Mouse (Mus musculus) erythroblast, adult 5-6 weeks (primary cell): ENCODE measurements around the gene Supt3. TPM values are rescaled to one million over a fixed set of nuclear protein-coding genes. Genes with fewer than 3 reads are reported as not detected.

Source experiments
- ATAC-seq: replicated peaks from 2 replicates; pipeline ENCODE4 v1.8.0; 2016; ENCODE audit warnings: moderate number of reproducible peaks, mild to moderate bottlenecking, moderate TSS enrichment, inconsistent platforms; ENCODE audit not compliant: poor library complexity, low FRiP score, severe bottlenecking
- total RNA-seq, 2 experiments: library from RNA; stranded (forward) in 1 of 2; stranded (reverse) in 1 of 2; fragments of 150-400 nt in 1 of 2; fragments of 200-764, 138-1000 nt in 1 of 2; gene quantifications; 2 replicates each; pipeline versions ENCODE4 v1.2.3 to v1.2.4; 2015 to 2017; ENCODE audit warnings: low replicate concordance in 2 of 2

The Supt3 gene
- total RNA-seq, 2 experiments from 2014 or later, result 9.5 to 9.6 TPM

GRCm38 (mm10) chr17:44778141-44778540 lies 1.2 kb downstream of the Supt3 start:
- no peak for ATAC-seq

DNA sequence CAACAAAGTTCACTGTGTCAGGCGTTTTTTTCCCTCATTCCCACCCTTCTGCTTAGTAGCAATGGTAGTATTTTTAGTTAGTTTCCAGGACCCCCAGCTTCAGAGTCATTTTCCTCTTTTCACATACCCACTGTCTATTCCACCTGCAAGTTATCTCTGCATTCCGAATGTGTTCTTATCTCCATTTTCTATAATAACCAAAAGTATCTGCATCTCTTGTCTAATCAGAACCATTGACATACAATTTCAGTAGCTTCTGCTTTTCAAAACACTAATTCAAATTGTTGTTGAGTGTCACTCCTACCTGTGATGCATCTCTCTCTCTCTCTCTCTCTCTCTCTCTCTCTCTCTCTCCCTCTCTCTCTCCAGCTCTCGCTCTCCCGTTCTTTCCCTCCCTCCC lies 3.4 kb downstream of the Supt3 start:
- ATAC-seq, result no peak

GRCm38 (mm10) chr17:44782366-44782765 lies 5.4 kb downstream of the Supt3 start:
- no peak for ATAC-seq

DNA sequence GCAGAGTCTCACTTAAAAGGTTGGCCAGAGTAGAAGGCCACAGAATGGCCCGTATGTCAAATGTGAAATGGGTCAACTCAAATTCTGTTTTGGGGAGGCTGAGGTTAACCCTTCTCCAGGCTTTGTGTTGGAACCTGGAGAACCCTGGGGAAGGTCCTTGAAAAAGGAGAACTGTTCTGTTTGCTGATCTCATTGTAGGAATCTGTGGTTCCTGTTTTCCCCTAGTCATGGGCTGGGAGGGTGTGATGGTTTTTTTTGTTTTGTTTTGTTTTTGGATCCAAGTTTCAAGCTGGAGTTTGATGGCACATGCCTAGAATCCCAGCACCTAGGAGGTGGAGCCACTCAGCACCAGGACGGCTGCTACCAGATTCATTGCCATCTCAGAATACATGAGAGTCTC lies 6.2 kb downstream of the Supt3 start:
- no peak for ATAC-seq

- no peak; the same call in 1 of the 2 replicates for ATAC-seq
Measured at GRCm38 (mm10) chr17:44788982-44789747, 12.2 kb downstream of the Supt3 start.

GRCm38 (mm10) chr17:44792218-44792917 lies 15.4 kb downstream of the Supt3 start:
- no peak for ATAC-seq

DNA sequence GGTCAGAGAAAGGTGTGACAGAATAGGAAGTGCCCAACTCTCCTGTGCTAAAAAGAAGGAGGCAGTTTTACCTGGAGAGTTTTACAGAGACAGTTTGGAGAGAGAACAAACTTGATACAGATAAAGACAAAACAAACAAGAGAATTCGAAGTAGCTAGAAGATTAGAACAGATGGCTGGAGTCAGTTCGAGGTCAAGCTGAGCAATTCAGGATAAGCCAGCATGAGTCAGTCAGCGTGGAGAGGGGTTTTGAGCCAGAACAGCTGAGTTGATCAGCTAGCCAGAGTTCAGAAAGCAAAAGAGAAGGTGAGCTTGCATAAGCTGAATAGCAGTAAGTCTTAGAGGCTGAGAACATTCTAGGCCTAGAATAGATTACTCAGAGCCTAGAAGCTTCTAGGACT lies 20.4 kb downstream of the Supt3 start:
- ATAC-seq, result no peak

DNA sequence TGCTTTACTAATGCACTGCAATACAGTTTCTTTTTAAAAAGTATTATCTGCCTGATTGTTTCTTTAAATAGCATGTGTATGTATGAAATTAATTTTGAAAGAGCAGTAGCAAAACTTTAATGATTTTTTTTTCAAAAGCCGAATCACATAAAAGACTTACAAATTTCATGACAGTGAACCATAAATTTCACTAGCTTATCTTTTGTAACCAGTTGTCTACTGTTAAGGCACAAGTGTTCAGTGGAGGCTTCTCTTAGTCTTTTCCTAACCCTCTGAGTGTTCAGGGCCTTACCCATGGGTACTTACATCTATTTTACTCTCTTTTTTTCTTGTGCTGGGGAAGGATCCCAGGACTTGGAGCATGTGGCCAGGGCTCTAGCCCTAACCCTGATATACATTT lies 30.1 kb downstream of the Supt3 start:
- 0 out of 2 replicates have a peak, but pooled peaks have one; percentile 48 for ATAC-seq

- ATAC-seq, result no peak
Measured at GRCm38 (mm10) chr17:44814508-44815175, 37.7 kb downstream of the Supt3 start, which contains the start of gene Runx2. TSS of gene Runx2 (minus strand) at chr17:44814797.

DNA sequence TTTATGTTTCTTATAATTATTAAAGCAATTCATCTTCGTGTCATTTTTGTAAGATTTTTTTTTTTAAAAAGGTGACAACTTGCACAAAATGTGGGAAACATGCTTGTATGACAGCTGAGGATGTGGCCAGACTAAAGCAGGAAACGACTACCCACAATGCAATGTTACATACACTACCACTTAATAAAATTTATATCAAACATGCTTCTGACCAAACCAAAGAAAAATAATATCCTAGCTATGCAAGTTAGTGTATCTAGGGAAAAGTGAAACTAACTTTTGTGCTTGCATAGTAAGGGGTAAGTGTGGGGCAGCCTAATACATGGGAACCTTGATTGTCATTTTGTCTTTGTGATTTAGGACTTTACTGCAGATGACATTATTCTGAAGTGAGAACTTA lies 41.9 kb downstream of the Supt3 start:
- ATAC-seq, result no peak

GRCm38 (mm10) chr17:44819816-44820215 lies 42.9 kb downstream of the Supt3 start:
- ATAC-seq, result no peak

GRCm38 (mm10) chr17:44821940-44822339 lies 45.0 kb downstream of the Supt3 start:
- no peak for ATAC-seq

GRCm38 (mm10) chr17:44827124-44827523 lies 50.2 kb downstream of the Supt3 start:
- ATAC-seq, result peak; percentile 47

DNA sequence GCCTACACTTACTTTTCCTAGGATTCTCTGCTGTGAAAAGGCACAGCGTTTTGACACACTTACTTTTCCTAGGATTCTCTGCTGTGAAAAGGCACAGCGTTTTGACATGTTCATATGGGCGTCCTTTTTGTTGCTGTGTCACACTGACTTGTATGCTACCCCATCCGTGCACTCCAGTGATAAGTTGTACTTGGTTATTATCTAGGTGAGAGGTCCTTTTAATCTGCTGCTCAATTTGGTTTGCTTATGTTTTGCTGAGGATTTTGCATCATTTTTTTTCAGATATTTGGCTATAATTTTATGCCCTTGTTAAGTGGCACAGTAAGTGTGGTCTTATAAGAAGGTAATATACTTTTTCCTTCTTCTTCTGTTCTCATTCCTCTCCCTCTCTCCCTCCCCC lies 51.0 kb downstream of the Supt3 start:
- ATAC-seq, result peak; percentile 92

DNA sequence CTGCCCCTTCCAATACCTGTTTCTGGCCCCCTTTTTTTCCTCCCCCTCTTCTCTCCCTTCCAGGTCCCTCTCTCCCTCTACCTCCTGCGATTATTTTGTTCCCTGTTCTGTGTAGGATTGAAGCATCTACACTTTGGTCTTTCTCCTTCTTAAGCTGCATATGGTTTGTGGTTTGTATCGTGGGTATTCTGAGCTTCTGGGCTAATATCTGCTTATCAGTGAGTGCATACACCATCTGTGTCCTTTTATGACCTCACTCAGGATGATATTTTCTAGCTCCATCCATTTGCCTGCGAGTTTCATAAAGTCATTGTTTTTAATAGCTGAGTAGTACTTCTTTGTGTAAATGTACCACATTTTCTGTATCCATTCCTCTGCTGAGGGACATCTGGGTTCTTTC lies 52.6 kb downstream of the Supt3 start:
- no peak for ATAC-seq

- no peak for ATAC-seq
Measured at GRCm38 (mm10) chr17:44831201-44831600, 54.2 kb downstream of the Supt3 start.

DNA sequence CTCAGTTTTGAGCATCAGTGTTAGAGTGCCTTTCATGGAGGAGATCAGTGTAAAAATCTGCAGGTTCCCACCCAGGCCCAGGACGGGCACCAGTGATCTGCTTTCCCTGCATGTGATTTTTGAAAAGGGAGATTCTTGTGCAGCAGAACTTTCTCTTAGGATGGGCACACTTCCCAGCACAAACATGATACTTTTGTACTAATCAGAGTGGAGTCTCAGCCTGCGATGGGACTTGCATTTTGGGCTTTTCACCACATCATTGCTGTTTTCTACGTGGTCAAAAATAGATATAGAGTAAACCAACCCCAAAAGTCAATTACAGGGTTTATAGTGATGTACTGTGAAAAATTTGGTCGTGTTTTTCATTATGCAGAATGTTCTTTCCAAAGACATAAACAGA lies 65.2 kb downstream of the Supt3 start:
- no peak for ATAC-seq

- ATAC-seq, result no peak
Measured at GRCm38 (mm10) chr17:44863165-44863564, 86.2 kb downstream of the Supt3 start.

DNA sequence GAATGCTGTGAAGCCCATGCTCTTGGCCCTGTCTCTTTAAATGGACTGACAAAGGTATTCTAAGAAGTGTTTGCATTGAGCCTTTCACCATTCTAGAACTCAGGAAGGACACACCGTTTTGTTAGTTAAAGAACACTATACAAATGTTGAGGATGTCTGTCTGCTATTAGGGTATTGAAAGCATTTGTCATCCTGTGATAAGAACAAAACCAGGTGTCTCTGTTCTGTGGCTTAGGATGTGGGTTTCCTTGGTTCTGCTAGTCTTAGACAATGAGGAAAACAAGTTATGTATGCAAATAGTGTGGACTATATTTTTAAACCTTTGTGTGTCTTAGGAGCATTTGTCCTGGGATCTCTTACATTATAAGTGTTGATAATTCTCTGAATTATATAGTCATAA lies 116.6 kb downstream of the Supt3 start:
- no peak for ATAC-seq

- no peak for ATAC-seq
Measured at GRCm38 (mm10) chr17:44943536-44944090, 166.7 kb downstream of the Supt3 start.
